Mouse (Mus musculus) embryonic facial prominence, embryonic 14.5 days (tissue): Measurements from ENCODE around the gene Cpox. TPM values are rescaled to one million over a fixed set of nuclear protein-coding genes. Genes with fewer than 3 reads are reported as not detected.
"Not testable (repeated sequence)": the region's sequence is repeated elsewhere in the genome, so short reads cannot be mapped to it uniquely, and the experiment has no call there.

Source experiments
- ATAC-seq: fragments of 200-750 bp; cut with Nextera tagmentation; 2 replicates; pipeline ENCODE4 v1.8.0; 2017; ENCODE audit warnings: low read depth, moderate number of reproducible peaks, moderate TSS enrichment
- DNase-seq: peaks from one replicate; pipeline ENCODE4 v3.0.0-alpha.2; 2015; ENCODE audit warnings: low spot score
- H3K27ac ChIP-seq: fragments of 300-500 bp; sonication (generic); replicated peaks from 2 replicates; pipeline ENCODE4 v1.5.1; 2014; ENCODE audit warnings: low read depth, mild to moderate bottlenecking, low read length, moderate library complexity
- H3K27me3 ChIP-seq: fragments of 300-500 bp; sonication (generic); replicated peaks from 2 replicates; pipeline ENCODE4 v1.6.1; 2014; ENCODE audit warnings: low read length; ENCODE audit not compliant: control insufficient read depth, insufficient read depth
- H3K36me3 ChIP-seq: fragments of 300-500 bp; sonication (generic); 2 replicates; pipeline ENCODE4 v1.6.1; 2014; ENCODE audit warnings: low read length, mixed read lengths; ENCODE audit not compliant: control insufficient read depth, insufficient read depth
- H3K4me1 ChIP-seq: fragments of 300-500 bp; sonication (generic); 2 replicates; pipeline ENCODE4 v1.6.1; 2014; ENCODE audit warnings: antibody characterized with exemption, low read length; ENCODE audit not compliant: control insufficient read depth, insufficient read depth
- H3K4me2 ChIP-seq: fragments of 300-500 bp; sonication (generic); 2 replicates; pipeline ENCODE4 v1.6.1; 2014; ENCODE audit warnings: low read depth, mild to moderate bottlenecking, low read length, moderate library complexity, mixed read lengths
- H3K4me3 ChIP-seq: fragments of 300-500 bp; sonication (generic); 2 replicates; pipeline ENCODE4 v1.5.1; 2014; ENCODE audit warnings: low read depth, mild to moderate bottlenecking, low read length
- H3K9ac ChIP-seq: fragments of 300-500 bp; sonication (generic); 2 replicates; pipeline ENCODE4 v1.6.1; 2014; ENCODE audit warnings: low read depth, mild to moderate bottlenecking, low read length, moderate library complexity, mixed read lengths
- H3K9me3 ChIP-seq: fragments of 300-500 bp; sonication (generic); 2 replicates; pipeline ENCODE4 v1.6.1; 2016; ENCODE audit warnings: low read length; ENCODE audit not compliant: control insufficient read depth
- WGBS: fragments of 180-500 bp; shearing (Covaris S2); extraction: QIAGEN DNeasy Blood & Tissue Kit; methylation state at CpG from one replicate; pipeline ENCODE4 v1.1.7; 2014; 5-methylcytosine and 5-hydroxymethylcytosine counted together
- polyA plus RNA-seq: library from polyadenylated mRNA; unstranded; fragments of >200 nt; fragmentation: Nextera tagmentation; extraction: Ambion mirVana; gene quantifications from 2 replicates; pipeline ENCODE4 v1.2.1, GENCODE M21; 2014

Cpox gene
- polyA plus RNA-seq, 1 experiment from 2014 or later: 18.0 TPM

DNA sequence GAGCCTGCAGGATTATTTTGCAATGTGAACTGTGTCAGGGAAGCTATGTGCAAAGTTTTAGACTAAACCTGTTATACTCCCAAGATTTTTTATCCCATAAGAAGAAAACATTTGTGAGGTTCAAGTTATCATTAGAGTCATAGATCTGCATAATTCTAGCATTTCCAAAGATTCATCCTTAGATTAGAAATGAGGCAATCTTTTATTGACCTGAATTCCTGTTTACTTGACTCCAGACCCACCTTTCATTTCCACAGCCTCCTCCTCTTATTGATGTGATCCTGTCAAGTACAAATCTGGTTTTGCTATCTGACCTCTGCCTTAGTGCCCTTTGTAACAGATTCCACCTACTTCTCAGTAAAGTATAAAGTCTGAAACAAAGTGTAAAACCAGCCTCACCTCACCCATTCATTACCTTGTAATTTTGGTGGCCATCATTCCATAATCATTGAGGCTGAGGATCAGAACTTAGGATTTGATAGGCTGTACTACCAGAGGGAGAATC is 7.8 kb upstream of the Cpox start:
- no peak overlapping the region for H3K9ac ChIP-seq
- no peak overlapping the region for H3K4me2 ChIP-seq
- H3K4me1 ChIP-seq: no peaks in the 10 kb centered on the region
- H3K27me3 ChIP-seq: no peaks in the 10 kb centered on the region
- ATAC-seq: no peak
- H3K9me3 ChIP-seq: no peaks in the 10 kb centered on the region
- H3K4me3 ChIP-seq: no peak overlapping the region
- DNase-seq: no peak
- H3K36me3 ChIP-seq: no peaks in the 10 kb centered on the region
- H3K27ac ChIP-seq: no peak overlapping the region

DNA sequence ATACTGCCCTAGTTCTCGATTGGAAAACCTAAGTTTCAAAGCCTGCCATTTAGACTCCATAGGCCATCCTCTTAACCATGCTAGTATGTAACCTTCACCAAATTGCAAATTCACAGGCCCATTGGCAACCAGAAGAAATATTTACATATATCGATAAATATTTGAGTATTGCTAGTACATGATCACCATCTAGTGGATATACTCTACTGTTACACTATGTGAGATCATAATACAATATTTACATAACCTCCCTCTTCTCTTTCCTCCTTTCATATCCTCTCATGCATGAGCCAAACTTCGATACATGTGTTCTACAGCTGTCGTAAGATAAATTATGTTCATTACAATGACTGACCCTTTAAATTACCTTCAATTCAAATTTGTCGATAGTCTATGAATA is 7.1 kb upstream of the Cpox start:
- no peaks in the 10 kb centered on the region for H3K4me1 ChIP-seq
- H3K4me3 ChIP-seq: no peak overlapping the region
- DNase-seq (peak; percentile 13), ATAC-seq (no peak)
- no peaks in the 10 kb centered on the region for H3K9me3 ChIP-seq
- H3K4me2 ChIP-seq: no peak overlapping the region
- WGBS: 54% methylated on average over 5 of the region's 5 CpGs
- no peaks in the 10 kb centered on the region for H3K36me3 ChIP-seq
- no peaks in the 10 kb centered on the region for H3K27me3 ChIP-seq
- H3K27ac ChIP-seq: no peak overlapping the region
- H3K9ac ChIP-seq: no peak overlapping the region

DNA sequence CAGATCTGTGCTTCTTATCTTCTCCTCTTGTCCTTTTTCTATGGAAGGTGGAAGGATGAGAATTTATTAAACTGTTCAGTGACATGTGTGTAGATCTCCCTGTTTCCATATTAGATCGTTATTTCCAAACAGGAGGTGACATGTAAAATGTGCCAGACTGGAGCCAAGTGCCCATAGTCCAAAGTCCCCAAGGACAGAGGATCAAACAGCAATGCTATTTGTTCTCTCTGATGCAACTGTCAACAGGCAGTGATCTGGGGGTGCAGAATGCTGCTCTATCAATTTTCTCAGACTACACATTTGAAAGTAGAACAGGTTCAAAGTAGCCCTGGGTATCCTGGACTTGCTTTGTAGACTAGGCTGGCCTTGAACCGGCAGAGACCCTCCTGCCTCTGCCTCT is 6.3 kb upstream of the Cpox start:
- ATAC-seq: no peak
- no peak overlapping the region for H3K4me3 ChIP-seq
- H3K27me3 ChIP-seq: no peaks in the 10 kb centered on the region
- H3K4me1 ChIP-seq: no peaks in the 10 kb centered on the region
- no peak overlapping the region for H3K9ac ChIP-seq
- no peaks in the 10 kb centered on the region for H3K36me3 ChIP-seq
- no peak overlapping the region for H3K27ac ChIP-seq
- 90% methylated on average over 2 of the region's 2 CpGs for WGBS
- no peaks in the 10 kb centered on the region for H3K9me3 ChIP-seq
- H3K4me2 ChIP-seq: no peak overlapping the region
- no peak for DNase-seq

DNA sequence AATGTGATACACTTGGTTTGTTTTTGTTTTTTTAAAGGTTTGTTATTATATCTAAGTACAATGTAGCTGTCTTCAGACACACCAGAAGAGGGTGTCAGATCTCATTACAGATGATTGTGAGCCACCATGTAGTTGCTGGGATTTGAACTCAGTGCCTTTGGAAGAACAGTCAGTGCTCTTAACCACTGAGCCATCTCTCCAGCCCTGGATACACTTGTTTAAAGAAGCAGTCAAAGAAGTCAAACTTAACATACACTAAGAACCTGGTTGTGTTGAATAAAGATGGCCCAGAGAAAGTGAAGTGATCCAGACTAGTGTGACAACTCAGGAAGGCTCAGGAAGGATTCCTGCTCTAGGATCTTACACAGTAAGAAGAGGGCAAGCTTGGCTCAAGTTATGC is 5.0 kb upstream of the Cpox start:
- not testable (repeated sequence) for H3K36me3 ChIP-seq, H3K9ac ChIP-seq, H3K4me1 ChIP-seq, H3K27ac ChIP-seq, H3K27me3 ChIP-seq, H3K4me2 ChIP-seq, H3K4me3 ChIP-seq, H3K9me3 ChIP-seq, DNase-seq, ATAC-seq

DNA sequence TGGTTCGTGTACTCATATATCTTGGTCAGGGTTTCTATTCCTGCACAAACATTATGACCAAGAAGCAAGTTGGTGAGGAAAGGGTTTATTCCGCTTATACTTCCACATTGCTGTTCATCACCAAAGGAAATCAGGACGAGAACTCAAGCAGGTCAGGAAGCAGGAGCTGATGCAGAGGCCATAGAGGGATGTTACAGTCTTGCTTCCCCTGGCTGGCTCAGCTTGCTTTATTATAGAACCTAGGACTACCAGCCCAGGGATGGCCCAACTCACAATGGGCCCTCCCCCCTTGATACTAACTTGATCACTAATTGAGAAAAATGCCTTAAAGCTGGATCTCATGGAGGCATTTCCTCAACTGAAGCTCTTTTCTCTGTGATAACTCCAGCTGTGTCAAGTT is 3.4 kb upstream of the Cpox start:
- not testable (repeated sequence) for DNase-seq, H3K4me3 ChIP-seq, H3K27ac ChIP-seq, H3K4me1 ChIP-seq, H3K4me2 ChIP-seq, H3K36me3 ChIP-seq, H3K27me3 ChIP-seq, H3K9me3 ChIP-seq, ATAC-seq, H3K9ac ChIP-seq
- 86% methylated on average over 3 of the region's 3 CpGs for WGBS

DNA sequence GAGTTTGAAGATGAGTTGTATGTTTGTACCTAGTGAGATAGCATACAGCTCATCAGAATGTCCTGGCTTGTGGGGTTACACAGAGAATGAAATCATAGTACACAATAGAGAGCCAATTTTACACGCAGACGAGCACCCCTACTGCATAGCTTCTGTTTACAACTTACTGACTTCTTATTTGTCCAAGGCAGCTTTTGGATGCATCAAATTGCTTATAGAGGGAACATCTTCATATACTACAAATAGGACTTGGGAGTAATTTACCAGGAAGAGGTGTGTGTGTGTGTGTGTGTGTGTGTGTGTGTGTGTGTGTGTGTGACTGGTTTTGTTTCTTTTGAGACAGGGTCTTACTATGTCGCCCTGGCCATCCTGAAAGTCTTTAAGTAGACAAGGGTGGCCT is 1.5 kb upstream of the Cpox start:
- H3K4me3 ChIP-seq: no peak overlapping the region
- 84% methylated on average over 3 of the region's 3 CpGs for WGBS
- H3K9me3 ChIP-seq: no peaks in the 10 kb centered on the region
- H3K27me3 ChIP-seq: no peaks in the 10 kb centered on the region
- H3K4me1 ChIP-seq: peaks cover 4% of the 10 kb centered on the region; the same call in 1 of the 2 replicates
- no peak for ATAC-seq
- H3K27ac ChIP-seq: no peak overlapping the region
- DNase-seq: no peak
- H3K4me2 ChIP-seq: no peak overlapping the region
- peaks cover 4% of the 10 kb centered on the region for H3K36me3 ChIP-seq
- no peak overlapping the region for H3K9ac ChIP-seq

DNA sequence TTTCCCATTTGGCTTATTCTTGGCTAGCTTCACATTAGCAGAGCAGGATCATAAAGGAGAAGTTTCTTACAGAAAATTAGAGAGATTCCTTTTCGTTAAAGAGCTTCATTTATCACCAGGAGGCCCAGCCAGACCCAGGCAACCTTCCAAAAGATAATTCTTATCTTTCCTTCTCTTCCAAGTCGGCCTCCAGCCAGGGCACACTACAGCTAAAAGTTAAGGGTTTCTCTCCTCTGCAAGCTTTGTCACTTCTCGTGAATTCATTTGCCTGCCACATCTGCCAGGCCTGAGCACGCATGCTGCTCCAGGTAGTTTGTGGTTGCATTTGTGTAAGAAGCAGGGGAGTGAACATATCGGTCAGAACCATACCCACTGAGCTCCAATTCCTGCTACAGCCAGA is 828 bp upstream of the Cpox start:
- no peak overlapping the region for H3K27ac ChIP-seq

DNA sequence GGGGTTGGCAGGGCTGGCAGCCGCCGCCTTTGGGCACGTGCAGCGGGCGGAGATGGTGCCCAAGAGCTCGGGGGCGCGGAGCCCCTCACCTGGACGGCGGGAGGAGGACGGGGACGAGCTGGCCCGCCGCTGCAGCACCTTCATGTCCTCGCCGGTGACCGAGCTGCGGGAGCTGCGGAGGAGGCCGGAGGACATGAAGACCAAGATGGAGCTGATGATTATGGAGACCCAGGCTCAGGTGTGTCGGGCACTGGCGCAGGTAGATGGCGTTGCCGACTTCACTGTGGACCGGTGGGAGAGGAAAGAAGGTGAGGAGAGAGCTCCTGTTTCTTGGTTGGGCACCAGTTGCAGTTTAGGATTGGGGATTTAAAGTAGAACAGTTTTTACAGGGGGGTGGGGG is 551 bp downstream of the Cpox start:
- peak; percentile 44 for DNase-seq
- H3K4me3 ChIP-seq: peak overlapping the region; percentile 95
- WGBS: under 1% methylated on average over 18 of the region's 25 CpGs

More for the DNA sequence above, 828 bp upstream of the Cpox start:
- Histone ChIP-seq H3K27me3 (no peaks in the 10 kb centered on the region), H3K4me3 (peak overlapping the region; percentile 95; the same call in 1 of the 2 replicates), H3K9ac (no peak overlapping the region), H3K36me3 (peaks cover 11% of the 10 kb centered on the region), H3K4me2 (no peak overlapping the region), H3K4me1 (peaks cover 4% of the 10 kb centered on the region; the same call in 1 of the 2 replicates), H3K9me3 (no peaks in the 10 kb centered on the region)
- 58% methylated on average over 5 of the region's 5 CpGs for WGBS
- DNase-seq: no peak
- no peak for ATAC-seq

DNA sequence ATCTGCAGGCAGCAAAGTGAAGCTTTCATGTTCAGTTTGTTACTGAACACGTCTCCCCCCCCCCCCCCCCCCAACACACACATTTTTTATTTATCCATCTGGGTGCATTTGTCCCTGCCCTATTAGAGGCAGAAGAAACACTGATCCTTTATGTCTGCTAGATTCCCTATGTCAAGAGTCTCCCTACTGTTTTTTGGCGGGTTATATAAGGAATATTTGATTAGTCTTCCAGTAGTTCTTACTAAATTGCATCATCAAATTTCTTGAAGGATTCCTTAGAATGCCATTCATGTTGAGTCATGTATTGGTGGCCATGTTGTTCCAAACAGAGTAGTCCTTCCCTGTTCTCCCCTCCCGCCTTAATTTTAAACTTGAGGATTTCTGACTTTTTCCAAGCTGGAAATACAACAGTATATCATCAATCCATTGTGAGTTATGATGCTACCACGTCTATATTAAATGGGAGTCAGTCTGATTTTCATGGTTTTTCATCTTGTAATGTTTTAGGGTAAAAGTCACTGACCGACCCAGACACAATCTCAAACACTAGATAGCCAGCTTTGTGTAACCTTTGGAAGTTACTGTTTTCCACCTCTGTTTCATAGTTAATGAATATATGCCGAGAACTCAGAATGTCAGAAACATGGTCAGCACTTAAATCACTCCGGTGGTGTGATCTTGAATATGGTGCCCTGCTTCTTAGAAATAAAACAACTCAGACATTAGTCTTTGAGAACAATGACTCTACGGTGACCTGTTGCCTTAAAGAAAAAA is 1.3 kb downstream of the Cpox start:
- no peaks in the 10 kb centered on the region for H3K9me3 ChIP-seq
- H3K4me2 ChIP-seq: peak overlapping the region; percentile 81
- peak overlapping the region; percentile 88 for H3K9ac ChIP-seq
- H3K27ac ChIP-seq: no peak overlapping the region
- DNase-seq (no peak), ATAC-seq (no peak)
- 71% methylated on average over 8 of the region's 8 CpGs for WGBS
- H3K27me3 ChIP-seq: no peaks in the 10 kb centered on the region
- peak overlapping the region; percentile 95 for H3K4me3 ChIP-seq
- peaks cover 28% of the 10 kb centered on the region for H3K36me3 ChIP-seq
- H3K4me1 ChIP-seq: peaks cover 4% of the 10 kb centered on the region; the same call in 1 of the 2 replicates

More for the DNA sequence above, 551 bp downstream of the Cpox start:
- peak overlapping the region; percentile 81 for H3K4me2 ChIP-seq
- H3K4me1 ChIP-seq: peaks cover 4% of the 10 kb centered on the region; the same call in 1 of the 2 replicates
- peak; percentile 58 for ATAC-seq
- peak overlapping the region; percentile 83; the same call in 1 of the 2 replicates for H3K27ac ChIP-seq
- no peaks in the 10 kb centered on the region for H3K27me3 ChIP-seq
- peak overlapping the region; percentile 88 for H3K9ac ChIP-seq
- peaks cover 22% of the 10 kb centered on the region for H3K36me3 ChIP-seq
- no peaks in the 10 kb centered on the region for H3K9me3 ChIP-seq
